Mouse (Mus musculus): ENCODE measurements at regions not wholly inside any gene's neighbourhood (a gene's known extent, or its start where the extent isn't known, plus 50 kb on each side); places are given as distances from the start of the nearest gene placed in this dataset.

DNA sequence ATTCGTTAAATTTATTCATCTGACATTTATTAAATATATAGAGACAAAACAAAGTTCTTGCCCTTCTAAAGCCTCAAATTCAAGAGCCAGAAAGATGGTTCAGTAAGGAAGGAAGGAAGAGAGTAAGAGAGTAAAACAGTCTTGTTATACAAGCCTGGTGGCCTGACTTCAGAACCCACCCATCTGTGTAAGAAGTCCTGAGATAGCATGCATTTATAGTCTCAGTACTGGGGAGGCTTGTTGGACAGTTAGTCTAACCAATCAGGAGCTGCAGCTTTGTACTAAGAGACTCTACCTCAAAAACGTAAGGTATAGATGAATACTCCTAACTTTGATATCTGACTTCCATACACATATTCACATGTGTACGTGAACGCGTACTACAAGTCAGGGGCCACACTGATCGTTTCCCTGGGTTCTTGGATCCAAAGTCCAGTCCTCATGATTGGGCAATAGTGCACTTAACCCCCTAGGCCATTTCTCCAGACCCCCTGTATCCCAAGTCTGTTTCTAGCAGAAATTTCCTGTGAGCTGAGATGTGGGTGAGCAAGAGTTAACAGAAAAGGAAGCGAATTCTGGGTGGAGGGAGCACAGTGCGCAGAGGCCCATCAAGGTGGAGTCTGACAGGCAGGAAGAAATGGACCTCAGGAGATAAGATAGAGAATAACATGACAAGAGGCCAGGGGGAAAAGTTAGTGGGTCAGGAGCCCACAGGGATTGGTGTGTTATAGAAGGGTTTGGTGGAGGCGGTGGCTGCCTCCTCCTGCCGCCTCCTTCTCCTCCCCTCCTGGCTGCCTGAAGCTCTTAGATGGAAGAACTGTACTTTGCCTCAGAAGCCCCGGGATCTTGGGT, 187.0 kb downstream of the Kit start:
- DNase-seq = no peak

DNA sequence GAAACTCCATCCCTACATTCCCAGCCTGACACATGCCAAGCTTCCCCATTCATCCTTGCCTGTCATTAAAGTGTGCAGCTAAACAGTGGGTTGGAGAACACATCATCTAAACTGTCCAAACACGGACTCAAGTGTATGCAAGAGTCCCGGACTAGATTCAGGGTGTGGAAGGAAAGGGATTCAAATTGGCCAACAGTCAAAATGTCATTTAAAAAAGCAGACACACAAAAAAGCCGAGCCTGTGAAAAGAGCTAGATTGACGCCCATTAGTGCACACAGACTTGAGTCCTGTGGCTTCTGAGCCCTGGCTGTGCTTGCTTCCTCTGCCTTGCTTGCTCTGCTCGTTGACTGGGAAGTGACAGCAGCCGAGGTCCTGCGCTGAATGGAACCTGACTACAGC, 181.5 kb downstream of the Kit start:
- no peak for DNase-seq

DNA sequence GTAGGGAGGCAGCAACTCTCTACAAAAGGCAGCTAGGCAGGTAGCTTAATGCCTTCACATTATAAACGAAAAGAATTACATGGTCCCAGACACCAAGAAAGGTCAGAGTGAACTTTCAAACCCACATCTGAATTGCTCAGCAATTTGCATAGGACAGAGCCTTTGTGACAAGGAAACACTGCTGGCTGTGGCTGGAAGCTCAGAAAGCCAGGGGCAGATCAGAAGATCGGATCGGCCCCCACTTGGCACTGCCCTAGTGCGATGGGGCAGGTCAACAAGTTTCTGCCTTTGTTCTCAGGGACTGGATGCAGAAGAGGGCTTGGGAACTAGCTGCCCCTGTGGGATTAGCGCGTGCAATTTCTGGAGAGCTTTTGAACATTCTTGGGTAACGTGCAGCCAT, 179.6 kb downstream of the Kit start:
- no peak for DNase-seq

DNA sequence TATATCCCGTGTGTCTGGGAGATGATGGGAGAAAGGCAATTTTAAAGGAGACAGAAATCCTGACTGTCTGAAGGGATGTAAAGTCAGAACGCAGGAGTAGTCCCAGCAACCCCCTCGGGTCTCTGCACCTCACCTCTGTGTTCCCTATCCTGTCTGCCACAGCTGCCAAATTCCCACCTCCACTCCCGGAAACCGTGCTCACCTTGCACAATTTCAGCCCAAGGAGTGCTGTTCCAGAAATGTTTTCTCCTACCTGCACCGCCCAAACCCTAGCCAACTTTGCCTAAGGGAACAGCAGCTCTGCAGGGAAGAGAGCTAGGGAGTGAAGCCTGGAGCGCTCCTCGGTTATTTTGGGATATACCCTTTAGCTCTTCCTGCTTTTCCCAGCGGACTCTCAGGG, 170.6 kb downstream of the Kit start:
- no peak for DNase-seq

GRCm38 (mm10) chr5:75744475-75745045, 169.8 kb downstream of the Kit start:
- no peak for DNase-seq

DNA sequence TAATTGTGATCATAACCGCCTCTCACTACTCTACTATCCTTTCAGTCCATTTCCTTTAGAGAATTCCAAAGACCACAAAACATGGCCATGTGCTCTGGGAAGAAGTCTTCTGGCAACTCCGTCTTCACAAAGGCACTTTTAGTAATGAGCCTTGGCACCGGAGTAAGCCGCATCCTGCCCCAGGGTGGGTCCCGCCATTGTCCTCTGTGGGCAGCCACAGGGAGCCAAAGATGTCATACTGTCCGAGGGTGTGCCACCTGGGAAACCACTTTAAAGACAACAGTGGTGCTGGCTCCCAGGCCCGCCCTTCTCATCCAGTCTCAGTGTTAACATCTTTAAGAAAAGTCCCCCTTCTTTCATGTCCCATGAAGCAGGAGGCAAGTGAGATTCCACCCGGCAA, 164.6 kb downstream of the Kit start:
- DNase-seq = no peak

DNA sequence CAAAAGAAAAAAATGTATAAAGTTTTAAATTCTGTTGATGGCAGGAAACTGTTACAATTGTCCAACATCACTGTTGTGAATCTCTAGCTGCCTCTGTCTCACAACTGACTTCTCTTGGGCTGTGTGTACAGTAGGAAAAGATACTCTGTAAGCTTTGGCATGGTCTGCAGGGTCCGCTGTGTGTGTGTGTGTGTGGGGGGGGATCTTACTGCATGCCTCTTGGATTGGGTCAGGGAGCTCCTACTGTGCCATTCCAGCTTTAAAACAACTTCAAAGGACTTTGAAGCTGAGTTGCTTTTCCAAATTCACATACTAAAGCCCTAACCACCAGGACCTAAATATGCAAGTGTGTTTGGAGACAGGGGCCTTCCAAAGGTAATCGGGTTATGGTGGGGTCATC, 163.7 kb downstream of the Kit start:
- DNase-seq = no peak

DNA sequence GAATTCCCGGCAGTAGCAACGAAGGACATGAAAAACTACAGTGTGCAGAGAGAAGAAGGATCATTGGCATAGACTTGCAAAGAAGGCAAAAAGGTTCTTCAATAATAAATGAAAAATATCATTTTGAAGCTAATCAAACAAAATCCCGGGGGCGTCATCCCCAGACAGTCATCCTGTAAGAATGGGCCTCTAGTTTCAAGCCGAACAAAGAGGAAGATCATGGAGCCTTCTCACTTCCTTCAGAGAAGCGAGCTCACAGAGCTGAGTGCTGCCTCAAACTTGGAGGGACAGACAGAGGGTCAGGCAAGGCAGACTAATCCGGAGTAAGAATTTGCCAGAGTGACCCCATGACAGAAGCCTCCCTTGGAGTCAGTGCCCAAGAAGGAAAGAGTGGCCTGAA, 163.0 kb downstream of the Kit start:
- DNase-seq = no peak

DNA sequence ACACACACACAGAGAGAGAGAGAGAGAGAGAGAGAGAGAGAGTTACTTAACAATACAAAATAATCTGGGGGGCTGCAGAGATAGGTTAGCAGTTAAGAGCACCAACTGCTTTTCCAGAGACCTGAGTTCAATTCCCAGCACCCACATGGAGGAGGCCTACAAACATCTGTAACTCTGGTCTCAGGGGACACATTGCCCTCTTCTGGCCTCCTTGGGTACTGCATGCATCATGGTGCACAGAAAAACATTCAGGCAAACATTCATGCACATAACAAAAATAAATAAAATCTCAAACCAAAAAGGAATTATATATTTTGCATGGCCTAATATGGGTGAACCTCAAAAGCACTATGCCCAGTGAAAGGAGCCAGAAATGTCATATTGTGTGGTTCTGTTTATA, 161.6 kb downstream of the Kit start:
- DNase-seq = peak in 1 of 2 experiments; percentile 13

- no peak for DNase-seq
Observed at GRCm38 (mm10) chr5:75734508-75734907, 159.8 kb downstream of the Kit start.

DNA sequence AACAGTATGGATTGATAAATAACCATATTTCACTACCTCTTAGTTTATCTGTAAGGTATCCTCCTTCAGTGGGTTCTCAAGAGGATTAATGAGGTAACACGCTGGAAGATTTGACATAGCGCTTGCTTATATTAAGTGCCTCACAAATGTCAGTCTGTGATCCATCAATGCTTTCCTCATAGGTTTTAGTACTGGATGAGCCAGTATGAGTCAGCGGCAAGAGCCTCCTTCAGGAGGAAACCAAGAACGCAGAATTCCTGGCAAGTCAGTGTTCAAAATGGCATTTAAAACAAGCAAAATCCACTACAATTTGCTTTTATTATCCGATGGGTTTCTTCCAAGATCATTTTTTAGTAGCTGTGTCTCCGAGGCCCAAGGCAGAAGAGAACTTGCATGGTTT, 159.3 kb downstream of the Kit start:
- DNase-seq = no peak

GRCm38 (mm10) chr5:75731236-75731635, 156.5 kb downstream of the Kit start:
- no peak for DNase-seq

DNA sequence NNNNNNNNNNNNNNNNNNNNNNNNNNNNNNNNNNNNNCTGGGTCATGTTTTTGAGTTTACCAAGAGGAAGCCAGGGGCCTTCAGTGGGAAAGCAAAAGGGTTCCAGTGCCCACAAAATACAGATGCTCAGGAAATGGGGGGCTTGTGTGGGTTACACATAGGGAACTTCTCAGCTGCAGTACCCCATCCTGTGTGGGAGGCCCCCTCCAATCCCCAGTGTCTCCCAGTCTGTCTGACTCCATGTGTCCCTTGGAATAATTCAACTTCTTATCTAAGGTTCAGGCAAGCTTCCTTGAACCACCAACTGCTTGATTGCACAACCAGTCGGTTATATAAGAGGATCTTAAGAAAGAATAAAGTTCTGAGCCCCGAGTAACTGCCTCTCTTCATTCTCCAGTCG, 156.0 kb downstream of the Kit start:
- DNase-seq = no peak

- DNase-seq = no peak
Observed at GRCm38 (mm10) chr5:75721291-75721690, 146.6 kb downstream of the Kit start.

DNA sequence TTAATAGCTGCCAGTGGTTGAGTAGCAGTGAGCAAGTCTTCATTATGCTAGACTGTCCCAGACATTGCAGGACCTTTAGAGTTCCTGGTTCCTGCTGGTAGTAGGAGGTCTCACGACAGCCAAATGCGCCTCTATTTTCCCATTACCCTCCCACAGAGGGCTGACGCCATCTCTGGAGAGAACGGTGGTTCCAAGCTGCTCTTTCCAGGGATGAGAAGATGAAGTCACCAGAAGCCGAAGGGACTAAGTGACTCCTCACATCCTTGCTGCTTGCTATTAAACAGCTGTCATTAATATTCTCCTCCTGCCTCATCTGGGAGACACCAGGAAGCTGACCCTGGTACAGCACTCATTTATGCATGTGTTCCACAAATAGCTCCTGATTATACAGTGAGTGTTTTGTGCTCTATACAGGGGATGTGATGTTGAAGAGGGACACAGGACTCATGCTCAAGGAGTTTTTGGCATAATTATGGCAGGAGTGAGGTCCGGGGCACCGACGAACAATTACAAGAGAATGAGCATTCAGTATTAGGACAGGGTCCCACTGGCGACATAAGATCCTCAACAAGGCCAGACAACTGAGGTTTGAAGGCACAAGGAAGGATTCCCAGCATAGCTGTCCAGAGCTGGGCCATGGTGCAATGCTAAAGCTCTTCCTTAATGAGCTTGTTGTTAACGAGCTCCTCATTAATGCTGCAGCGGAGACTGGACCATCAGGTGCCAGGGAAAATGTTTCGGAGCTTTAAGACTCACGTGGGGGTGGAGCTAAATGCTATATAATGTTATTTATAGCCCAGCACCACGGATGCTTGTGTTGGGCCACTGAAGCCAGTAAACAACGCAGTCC, 145.6 kb downstream of the Kit start:
- DNase-seq = no peak

- DNase-seq = peak; percentile 41 to 55
Observed at GRCm38 (mm10) chr5:75718511-75719225, 144.0 kb downstream of the Kit start.

All from kidney, postnatal 4 days (tissue).